Mouse (Mus musculus) gastrocnemius, postnatal 14 days (tissue): ENCODE measurements around the gene Fggy. TPM values are rescaled to one million over a fixed set of nuclear protein-coding genes. Genes with fewer than 3 reads are reported as not detected.
A peak's percentile ranks its signal among the peaks of the same experiment; 100 is the strongest.

ENCODE experiments used
- DNase-seq: peaks from one replicate; pipeline ENCODE4 v3.0.0; 2021; ENCODE audit warnings: mixed read lengths
- intact Hi-C: fragments of 180-260 bp; cut with DNase I; formaldehyde crosslinking; loops from one replicate; pipeline ENCODE4 v1.15.1; 2025; ENCODE audit warnings: low total_unique reads
- total RNA-seq, 2 experiments: library from RNA; stranded (reverse); gene quantifications; 2 replicates each; pipeline ENCODE4 v1.2.3; 2021

The Fggy gene
- total RNA-seq, 2 experiments from 2014 or later, result 6.7 to 7.3 TPM

DNA sequence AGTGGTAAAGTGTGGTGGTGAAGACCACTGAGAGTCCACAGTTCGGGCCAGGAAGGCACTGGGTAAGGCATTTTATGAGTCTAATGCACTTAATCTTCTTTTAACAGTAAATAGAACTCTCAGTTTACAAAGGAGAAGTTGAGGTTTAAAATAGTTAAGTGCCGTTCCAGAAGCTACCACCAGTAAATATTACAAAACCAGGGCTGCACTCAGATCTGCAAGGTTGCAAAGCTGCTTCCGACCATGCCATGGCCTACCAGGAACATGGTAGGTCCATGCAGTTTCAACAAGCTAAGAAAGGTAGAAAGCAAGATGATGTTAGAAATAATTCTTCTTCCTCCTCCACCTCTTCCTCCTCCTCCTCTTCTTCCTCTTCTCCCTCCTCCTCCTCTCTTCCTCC, 309.8 kb downstream of the Fggy start:
- intact Hi-C loops, result no loop called here
- no peak for DNase-seq

DNA sequence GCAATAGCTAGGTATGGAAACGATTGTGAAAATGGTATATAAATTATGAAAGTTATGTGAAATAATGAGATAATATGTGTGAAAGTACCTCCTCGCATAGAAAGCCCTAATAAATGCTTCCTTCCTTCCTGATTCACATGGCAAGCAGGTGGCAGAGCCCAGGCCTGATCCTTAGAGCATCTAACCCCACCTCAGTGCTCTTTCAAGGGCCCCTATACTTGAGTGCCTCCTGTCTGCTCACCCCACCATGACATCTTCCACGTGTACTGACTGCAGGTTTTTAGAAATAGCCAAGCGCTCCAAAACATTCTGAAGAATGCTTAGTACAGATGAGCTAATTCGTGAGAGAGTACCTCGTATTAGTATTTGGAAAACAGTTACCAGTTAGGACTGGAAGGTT, 311.0 kb downstream of the Fggy start:
- intact Hi-C loops, result no loop called here
- DNase-seq, result no peak

DNA sequence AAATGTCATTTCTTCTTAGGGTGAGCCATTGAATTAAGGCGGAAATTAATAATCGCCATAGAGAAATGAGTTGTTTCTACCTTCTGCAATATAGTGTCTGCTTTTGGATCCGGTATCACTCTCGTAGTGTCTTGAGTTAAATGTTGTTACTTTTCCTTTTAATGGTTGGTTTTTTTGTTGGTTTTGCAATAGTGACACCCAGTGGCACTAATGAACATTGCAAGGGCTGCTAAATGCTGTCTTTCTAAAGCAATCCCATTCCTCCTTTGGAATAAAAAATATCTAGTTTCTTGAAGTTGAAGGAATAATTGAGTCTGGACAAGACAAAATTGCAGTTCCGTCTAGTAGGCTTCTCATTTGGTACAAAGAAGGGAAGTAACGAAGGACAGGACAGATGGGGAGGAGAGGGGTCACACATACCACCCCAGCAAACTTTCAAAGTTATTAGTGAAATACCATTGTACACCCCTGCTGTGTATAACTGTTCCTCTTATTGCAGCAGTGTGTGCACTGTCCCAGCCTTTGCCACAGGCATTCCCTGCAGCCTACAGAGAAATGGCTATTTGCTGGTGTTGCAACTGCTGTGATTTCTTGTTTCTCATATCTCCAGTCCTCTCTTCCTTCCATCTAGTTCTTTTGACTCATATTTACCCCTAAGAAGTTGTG, 314.0 kb downstream of the Fggy start:
- intact Hi-C loops, result loop anchor here (2.0 to 5.0 kb wide), 2 partner anchors 819 to 863 kb away; partner anchors contain the start of gene Jun
- DNase-seq, result peak; percentile 21

- intact Hi-C loops, result no loop called here
- no peak for DNase-seq
Observed at GRCm38 (mm10) chr4:95875896-95876295, 318.6 kb downstream of the Fggy start.

DNA sequence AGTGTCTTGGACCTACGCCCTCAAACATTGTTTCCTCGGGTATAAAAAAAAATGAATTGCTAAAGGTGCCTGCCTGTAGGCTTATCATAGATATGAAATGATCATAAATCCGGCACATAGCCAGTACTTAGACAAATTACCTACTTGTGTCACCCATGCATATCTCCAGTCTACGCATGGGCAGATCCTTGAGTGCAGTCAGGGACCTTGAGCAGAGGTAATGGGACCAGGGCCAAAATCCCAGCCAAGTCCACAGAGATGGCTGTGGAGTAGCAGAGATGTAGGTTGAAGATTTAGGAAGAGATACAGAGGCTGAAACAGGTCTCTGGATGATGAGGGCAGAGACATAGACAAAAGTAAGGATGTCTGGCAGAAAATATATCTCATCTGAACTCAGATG, 320.1 kb downstream of the Fggy start:
- intact Hi-C loops, result no loop called here
- DNase-seq, result no peak

DNA sequence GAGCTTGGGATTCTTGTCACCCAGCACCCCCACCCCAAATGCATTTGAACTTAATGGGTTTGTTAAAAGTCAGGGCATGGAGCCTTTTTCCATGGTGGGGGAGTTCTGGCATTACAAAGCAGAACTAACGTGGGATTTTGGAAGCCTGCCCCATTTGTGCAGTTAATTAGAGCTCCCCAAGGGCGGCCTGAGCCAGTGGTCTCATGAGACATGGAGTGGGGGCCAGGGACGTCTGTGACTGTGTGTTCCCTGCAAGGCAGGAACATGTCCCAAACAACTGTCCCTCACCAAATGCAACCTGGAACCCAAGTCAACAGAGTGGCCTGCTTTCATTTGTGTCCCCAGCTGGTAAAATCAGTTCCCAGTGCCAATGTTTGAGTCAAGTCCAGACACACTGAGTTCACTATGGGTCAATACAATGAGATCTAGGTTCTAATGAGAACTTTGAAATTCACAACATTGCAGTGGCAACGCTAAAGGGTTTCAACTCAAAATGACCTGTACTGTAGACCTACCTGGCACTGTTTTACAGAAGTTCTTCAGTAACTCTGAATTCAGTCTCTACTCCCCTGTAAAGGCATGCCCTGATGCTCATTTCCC, 324.5 kb downstream of the Fggy start:
- intact Hi-C loops, result no loop called here
- no peak for DNase-seq

DNA sequence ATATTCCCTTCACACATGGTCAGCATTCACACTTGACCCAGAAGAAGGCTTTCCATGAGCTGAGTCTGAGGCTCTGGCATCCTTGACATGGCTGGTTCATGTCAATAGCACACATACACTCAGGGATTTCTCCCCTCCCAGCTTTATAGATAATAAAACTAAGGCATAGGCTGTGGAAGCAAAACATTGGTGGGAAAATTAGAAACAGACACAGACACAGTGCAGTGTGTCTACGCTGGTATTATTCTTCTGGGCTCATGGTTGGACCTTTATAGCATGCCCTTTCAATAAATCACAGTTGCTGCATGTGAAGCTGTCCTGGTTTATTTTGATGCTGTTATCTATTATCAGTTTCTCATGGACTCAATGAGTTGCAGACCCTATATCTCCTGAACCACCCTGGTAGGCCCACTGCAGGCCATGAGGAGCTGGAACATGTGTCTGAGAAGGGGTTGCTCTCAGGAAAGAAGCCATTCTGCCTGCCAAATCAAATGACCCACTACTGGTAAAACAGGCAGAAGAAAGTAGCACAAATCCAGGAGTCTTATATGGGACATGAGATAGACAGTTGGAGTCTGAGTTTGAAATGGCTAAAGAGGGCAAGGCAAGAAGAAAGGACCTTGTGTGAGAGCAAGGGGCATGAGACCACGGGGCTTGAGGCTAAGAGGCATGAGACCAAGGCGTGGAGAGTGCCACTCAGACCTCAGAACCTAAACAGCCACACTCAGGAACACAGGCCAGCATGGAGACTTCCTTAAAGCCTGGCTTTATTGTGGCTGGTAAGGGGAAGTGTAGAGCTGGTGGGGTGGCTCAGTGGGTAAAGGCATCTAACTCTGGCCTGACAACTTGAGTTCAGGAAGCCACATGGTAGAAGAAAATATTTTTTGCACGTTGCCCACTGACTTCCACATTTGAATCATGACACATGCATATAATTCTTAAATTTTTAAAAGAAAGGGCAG, 327.2 kb downstream of the Fggy start:
- no peak for DNase-seq
- intact Hi-C loops, result no loop called here

DNA sequence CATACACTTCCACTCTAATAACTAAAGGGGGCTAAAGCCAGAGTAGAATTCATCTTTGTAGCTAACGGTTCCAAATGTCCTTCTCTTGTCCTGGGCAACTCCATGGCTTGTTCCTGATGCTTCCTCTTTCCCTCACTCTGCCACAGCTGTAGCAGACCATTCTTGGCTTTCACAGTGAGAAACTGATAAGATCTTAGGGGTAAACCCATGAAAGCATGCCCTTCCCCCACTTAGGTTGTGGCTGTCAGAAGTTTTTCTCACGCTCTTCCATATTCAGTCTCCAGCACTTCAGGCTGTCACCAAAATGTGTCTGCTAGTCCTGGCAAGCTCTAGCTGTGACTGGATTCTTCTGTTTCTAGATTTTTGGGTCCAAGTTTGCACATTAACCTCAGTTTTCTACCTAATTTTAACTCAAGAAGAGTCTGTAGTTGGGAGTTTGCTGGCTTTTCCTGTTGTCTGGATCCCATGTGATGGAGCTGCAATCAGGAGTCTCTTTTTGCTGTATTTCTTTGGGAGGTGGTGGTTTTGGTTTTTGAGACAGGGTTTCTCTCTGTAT, 338.0 kb downstream of the Fggy start:
- intact Hi-C loops, result no loop called here
- no peak for DNase-seq

DNA sequence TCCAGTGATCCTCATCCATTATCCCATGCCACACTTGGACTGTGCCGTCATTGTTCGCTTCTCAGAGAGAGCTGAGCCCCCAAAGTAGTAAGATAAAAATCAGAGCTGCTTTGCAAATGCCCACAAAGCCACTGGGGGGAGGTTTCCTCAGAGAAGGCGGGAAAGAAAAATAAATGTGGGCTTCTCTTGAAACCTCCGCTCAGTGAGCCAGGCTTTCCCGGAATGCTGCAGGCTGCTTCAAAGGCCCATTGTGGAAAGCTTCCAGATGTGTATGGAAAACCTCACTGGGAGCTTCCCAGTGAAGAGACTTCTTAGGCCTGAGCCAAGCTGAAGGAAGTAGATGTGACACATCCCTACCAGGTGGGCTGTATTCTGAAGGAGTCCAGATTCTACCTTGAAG, 339.3 kb downstream of the Fggy start:
- no peak for DNase-seq
- intact Hi-C loops, result no loop called here

DNA sequence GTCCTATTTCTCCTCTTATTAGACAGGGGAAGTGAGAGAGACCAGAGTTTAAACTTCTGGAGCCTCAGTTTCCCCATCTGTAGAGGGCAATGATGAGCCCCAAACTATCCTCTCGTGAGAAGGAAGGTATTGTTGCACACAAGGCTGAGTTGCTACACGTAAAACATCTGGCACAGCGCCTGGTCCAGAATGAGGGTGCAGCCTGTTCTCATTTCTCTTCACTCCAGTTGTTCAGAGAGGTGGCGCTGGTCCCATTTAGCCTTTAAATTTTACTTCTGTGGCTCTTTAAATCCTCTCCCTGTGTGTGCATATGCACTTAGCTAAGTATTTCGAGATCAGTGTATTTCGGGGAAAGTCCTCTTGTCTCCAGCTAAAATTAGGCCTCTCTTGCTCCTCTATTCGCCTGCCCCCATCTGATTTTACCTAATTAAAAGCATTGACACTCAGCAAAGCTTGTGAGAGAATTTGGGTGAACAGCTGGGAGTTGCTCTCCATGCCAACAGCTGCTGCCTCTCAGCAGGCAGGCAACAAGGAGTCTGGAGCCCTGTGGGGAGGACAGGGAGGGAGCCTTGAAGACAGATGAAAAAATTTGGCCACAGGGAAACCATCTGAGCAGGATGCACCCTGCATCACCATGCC, 340.0 kb downstream of the Fggy start:
- DNase-seq, result peak; percentile 28
- intact Hi-C loops, result no loop called here

DNA sequence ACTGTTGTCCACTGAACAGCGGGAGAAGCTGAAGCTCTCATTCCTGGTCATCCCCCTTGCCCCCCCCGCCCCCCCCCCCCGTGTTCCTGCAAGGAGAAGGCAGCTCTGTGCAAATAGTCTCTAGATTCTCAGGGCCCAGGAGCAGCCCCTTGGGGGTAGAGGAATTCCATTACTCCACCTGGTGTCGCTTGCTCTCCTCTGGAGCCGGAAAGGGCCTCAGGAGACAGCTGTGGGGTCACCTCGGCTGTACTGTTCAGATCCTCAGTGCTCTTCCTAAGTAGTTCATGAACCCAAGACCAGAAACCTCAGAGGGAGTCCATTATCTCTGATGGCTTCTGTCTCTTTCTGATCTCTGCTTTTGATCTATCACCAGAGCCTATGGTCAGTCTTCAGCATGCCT, 341.4 kb downstream of the Fggy start:
- DNase-seq, result no peak
- intact Hi-C loops, result no loop called here

GRCm38 (mm10) chr4:95899926-95900712, 342.8 kb downstream of the Fggy start:
- DNase-seq, result no peak
- intact Hi-C loops, result no loop called here

GRCm38 (mm10) chr4:95900815-95901214, 343.5 kb downstream of the Fggy start:
- intact Hi-C loops, result no loop called here

GRCm38 (mm10) chr4:95906141-95906540, 348.8 kb downstream of the Fggy start:
- DNase-seq, result no peak
- intact Hi-C loops, result no loop called here

More at GRCm38 (mm10) chr4:95900815-95901214, 343.5 kb downstream of the Fggy start:
- DNase-seq, result no peak

DNA sequence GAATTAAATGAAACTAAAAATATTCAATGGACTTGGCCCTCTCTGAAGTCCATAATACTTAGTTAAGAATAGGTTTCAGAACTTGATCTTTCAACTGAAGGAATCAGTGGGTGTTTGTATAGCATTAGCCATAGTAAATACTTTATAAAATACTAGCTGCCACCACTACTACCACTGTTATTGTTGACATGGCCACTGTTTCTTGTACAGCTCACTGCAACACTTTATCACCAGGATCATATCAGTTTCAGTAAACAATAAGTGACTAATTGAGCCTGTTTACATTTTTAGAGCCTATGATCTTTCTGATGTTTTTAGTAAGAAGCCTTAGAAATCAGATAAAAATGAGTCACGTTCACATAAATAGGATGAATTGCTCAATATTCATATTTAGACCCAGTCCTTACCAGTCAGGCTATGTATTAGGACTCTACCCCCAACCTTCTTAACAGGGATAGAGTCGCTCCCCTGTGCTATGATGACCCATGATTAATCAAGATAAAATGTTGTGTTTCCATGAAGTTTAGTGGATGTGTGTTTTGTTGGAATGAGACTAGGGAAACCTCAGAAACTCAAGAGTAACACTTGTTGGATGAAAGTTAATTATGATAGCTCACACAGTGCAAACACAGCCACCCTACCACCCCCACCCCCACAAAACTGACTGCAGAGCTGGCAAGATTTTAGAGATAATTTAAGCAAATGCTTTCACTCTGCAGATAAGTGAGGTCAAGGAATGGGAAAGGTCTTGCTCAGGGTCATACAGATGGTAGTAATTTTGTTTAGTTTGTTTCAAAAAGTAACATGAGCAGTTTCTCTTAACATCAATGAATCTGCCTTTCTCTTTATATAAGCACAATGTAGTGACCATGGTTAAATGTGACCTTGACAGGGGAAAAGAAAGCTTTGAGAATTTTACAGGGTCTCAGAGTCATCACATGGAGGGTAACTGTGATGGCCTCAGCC, 352.7 kb downstream of the Fggy start:
- no peak for DNase-seq
- intact Hi-C loops, result no loop called here

- intact Hi-C loops, result no loop called here
- DNase-seq, result no peak
Observed at GRCm38 (mm10) chr4:95913026-95913425, 355.7 kb downstream of the Fggy start.

DNA sequence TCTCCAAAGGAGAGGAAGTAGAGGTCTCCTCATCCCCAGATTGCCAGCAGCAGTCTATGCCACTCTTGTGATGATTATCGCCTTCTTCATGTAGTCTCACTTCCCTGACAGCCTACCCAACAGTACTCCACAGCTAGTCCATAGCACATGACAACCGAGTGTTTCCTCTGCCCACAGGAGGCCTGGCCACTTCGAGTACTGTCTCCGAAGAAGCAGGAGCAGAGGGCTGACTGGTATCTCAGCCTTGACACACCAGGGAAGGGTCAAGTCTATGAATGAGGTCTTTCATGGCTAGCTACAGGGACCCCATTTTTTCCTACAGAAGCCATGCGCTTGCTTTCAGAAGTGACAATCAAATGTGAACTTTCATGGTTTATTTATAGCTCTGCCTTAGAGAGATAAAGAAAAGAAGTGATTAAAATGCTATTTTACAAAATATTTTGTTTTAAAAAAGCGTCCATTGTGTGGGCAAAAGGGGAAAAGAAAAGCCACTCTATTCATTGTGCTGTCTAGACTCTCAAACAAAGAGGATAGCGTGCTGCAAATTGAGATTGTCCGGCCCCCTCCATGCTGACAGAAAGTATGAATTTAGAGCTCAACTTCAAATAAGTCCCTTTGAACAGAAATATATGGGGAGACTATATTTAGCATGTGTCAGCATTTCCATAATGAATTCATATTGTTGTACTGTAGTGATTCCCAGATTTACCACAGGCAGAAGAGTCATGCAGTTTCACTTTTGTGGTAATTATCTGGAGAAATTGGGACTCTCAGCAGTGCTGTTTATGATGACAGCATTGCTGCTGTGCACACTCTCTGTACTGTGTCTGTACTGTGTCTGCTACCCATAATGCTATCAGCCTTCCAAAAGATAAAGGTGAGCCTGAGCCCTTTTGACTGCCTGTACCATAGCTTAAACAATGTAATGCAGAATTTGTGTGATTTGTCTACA, 358.6 kb downstream of the Fggy start:
- DNase-seq, result no peak
- intact Hi-C loops, result no loop called here
